Mouse (Mus musculus): ENCODE results near the gene Tdrkh.

The Tdrkh gene

GRCm38 (mm10) chr3:94459834-94460233 lies 46.8 kb downstream of the Tdrkh start:
- no peak for DNase-seq (ENCODE audit: low spot score in 2 of 2)

- no peak for DNase-seq (ENCODE audit: low spot score in 2 of 2)
These were observed 51.0 kb downstream of the Tdrkh start for GRCm38 (mm10) chr3:94463926-94464578.

- no peak for DNase-seq (ENCODE audit: low spot score in 2 of 2)
These were observed 52.8 kb downstream of the Tdrkh start for GRCm38 (mm10) chr3:94465632-94466430.

- DNase-seq (ENCODE audit: low spot score in 2 of 2), result no peak
These were observed 55.9 kb downstream of the Tdrkh start for GRCm38 (mm10) chr3:94468931-94469330.

- no peak for DNase-seq (ENCODE audit: low spot score in 2 of 2)
These were observed 59.5 kb downstream of the Tdrkh start for GRCm38 (mm10) chr3:94472447-94473114.

GRCm38 (mm10) chr3:94473115-94473505 lies 60.0 kb downstream of the Tdrkh start:
- no peak for DNase-seq (ENCODE audit: low spot score in 2 of 2)

GRCm38 (mm10) chr3:94473567-94474232 lies 60.6 kb downstream of the Tdrkh start:
- DNase-seq (ENCODE audit: low spot score in 2 of 2), result no peak

GRCm38 (mm10) chr3:94476301-94477035 lies 63.4 kb downstream of the Tdrkh start:
- DNase-seq (ENCODE audit: low spot score in 2 of 2), result no peak

GRCm38 (mm10) chr3:94477444-94477843 lies 64.4 kb downstream of the Tdrkh start:
- no peak for DNase-seq (ENCODE audit: low spot score in 2 of 2)

GRCm38 (mm10) chr3:94477981-94478422 lies 64.9 kb downstream of the Tdrkh start, which contains the start of gene Celf3:
Gene Celf3 (plus strand): TSS chr3:94478295.
- DNase-seq (ENCODE audit: low spot score in 2 of 2), result no peak

- no peak for DNase-seq (ENCODE audit: low spot score in 2 of 2)
These were observed 65.6 kb downstream of the Tdrkh start for GRCm38 (mm10) chr3:94478591-94479169.

- DNase-seq (ENCODE audit: low spot score in 2 of 2), result no peak
These were observed 66.5 kb downstream of the Tdrkh start for GRCm38 (mm10) chr3:94479564-94479963.

GRCm38 (mm10) chr3:94480291-94480884 lies 67.3 kb downstream of the Tdrkh start, which contains the start of gene Riiad1:
Gene Riiad1 (minus strand): TSS chr3:94480341.
- no peak for DNase-seq (ENCODE audit: low spot score in 2 of 2)

- no peak for DNase-seq (ENCODE audit: low spot score in 2 of 2)
These were observed 68.4 kb downstream of the Tdrkh start for GRCm38 (mm10) chr3:94481429-94481828.

GRCm38 (mm10) chr3:94482764-94483385 lies 69.8 kb downstream of the Tdrkh start:
- DNase-seq (ENCODE audit: low spot score in 2 of 2), result no peak

- no peak for DNase-seq (ENCODE audit: low spot score in 2 of 2)
These were observed 70.8 kb downstream of the Tdrkh start for GRCm38 (mm10) chr3:94483790-94484439.

All from spleen, postnatal 10 days (tissue).